Mouse (Mus musculus) spleen, adult 2 months (tissue): ENCODE measurements around the gene Mylk. TPM values are rescaled to one million over a fixed set of nuclear protein-coding genes. Genes with fewer than 3 reads are reported as not detected.

Source experiments
- DNase-seq, 2 experiments: peaks; one replicate each; pipeline versions ENCODE4 v3.0.0 to v3.0.0-alpha.2; 2012 to 2021; ENCODE audit warnings: low spot score in 2 of 2, low read depth in 1 of 2
- H3K27ac ChIP-seq: fragments of 200-500 bp; 2 replicates; pipeline ENCODE4 v1.5.1; 2012; ENCODE audit warnings: low read length, inconsistent platforms; ENCODE audit not compliant: insufficient read depth
- H3K27me3 ChIP-seq: fragments of 200-500 bp; 2 replicates; pipeline ENCODE4 v1.6.1; 2012; ENCODE audit warnings: mild to moderate bottlenecking, moderate library complexity, low read length, inconsistent platforms; ENCODE audit not compliant: control insufficient read depth, insufficient read depth
- H3K36me3 ChIP-seq: fragments of 200-500 bp; 2 replicates; pipeline ENCODE4 v1.6.1; 2012; ENCODE audit warnings: mild to moderate bottlenecking, low read length, inconsistent platforms; ENCODE audit not compliant: control insufficient read depth, insufficient read depth
- H3K4me1 ChIP-seq: fragments of 200-500 bp; 2 replicates; pipeline ENCODE4 v1.6.1; 2011; ENCODE audit warnings: inconsistent platforms; ENCODE audit not compliant: control insufficient read depth, insufficient read depth, insufficient read length
- H3K4me3 ChIP-seq: fragments of 200-500 bp; 2 replicates; pipeline ENCODE4 v1.5.1; 2011; ENCODE audit warnings: mild to moderate bottlenecking, inconsistent platforms; ENCODE audit not compliant: insufficient read depth, insufficient read length; ENCODE audit errors: extremely low read depth
- CTCF ChIP-seq: fragments of 200-500 bp; IDR thresholded peaks from 2 replicates; pipeline ENCODE4 v1.5.1; 2011; ENCODE audit warnings: mild to moderate bottlenecking, inconsistent platforms; ENCODE audit not compliant: insufficient read depth, insufficient read length, insufficient replicate concordance; ENCODE audit errors: extremely low read depth
- POLR2A ChIP-seq: fragments of 200-500 bp; IDR thresholded peaks from 2 replicates; pipeline ENCODE4 v1.6.1; 2011; ENCODE audit warnings: low read depth, low read length, inconsistent platforms
- WGBS: fragments of 180-500 bp; shearing (Covaris S2); methylation state at CpG from one replicate; pipeline ENCODE4 v1.1.7; 2018; 5-methylcytosine and 5-hydroxymethylcytosine counted together
- polyA plus RNA-seq: library from polyadenylated mRNA; depleted of rRNA; stranded (reverse); fragments of >200 nt; gene quantifications from 2 replicates; pipeline ENCODE4 v1.2.3, GENCODE M21; 2012

Mylk gene
- polyA plus RNA-seq, 1 experiment, result 41.9 TPM

DNA sequence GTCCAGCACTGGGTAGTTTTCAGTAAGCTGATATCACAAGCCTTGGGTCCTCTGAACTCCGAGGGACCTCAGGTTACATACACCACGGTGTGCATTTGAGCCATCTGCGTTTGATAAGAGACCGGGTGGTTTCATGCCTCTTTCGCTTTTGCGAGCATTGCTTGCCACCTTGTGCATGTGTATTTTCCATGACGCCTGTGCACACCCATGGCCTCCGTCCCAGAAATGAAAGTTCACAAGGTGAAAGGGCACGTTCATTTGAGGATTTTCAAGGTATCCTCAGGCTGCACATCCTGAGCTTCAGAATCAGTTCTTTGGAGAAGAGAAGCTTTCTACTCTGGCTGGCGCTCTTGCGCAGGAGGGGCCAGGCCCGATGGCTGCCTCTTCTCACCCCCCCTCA, 227.5 kb downstream of the Mylk start:
- H3K36me3 ChIP-seq, result no peaks in the 10 kb centered on the region
- no peak overlapping the region for H3K27ac ChIP-seq
- DNase-seq, result no peak

GRCm38 (mm10) chr16:34975544-34975943, 230.5 kb downstream of the Mylk start:
- Histone ChIP-seq H3K27ac (no peak overlapping the region), H3K4me3 (no peak overlapping the region), H3K36me3 (no peaks in the 10 kb centered on the region), H3K4me1 (no peaks in the 10 kb centered on the region), H3K27me3 (no peaks in the 10 kb centered on the region)
- WGBS, result 35% methylated on average over 2 of the region's 2 CpGs
- TF ChIP-seq CTCF, result no peak
- no peak for DNase-seq

More for the DNA sequence above, 227.5 kb downstream of the Mylk start:
- H3K27me3 ChIP-seq, result no peaks in the 10 kb centered on the region
- H3K4me1 ChIP-seq, result no peaks in the 10 kb centered on the region
- WGBS, result 89% methylated on average over 12 of the region's 12 CpGs
- H3K4me3 ChIP-seq, result no peak overlapping the region
- no peak for TF ChIP-seq POLR2A
- no peak for TF ChIP-seq CTCF

DNA sequence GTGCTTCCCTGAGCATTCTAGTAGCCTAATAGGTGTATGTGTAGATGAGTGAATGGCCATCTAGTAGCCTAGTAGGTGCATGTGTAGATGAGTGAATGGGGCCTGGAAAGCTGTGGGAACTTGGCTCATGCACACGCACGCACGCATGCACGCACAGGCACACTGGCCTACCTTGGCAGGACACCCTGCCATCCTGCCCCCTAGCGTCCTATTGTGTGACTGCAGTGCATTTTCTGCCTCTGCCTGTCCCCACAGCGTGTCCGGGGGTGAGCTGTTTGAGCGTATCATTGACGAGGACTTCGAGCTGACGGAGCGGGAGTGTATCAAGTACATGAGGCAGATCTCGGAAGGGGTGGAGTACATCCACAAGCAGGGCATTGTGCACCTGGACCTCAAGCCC, 231.6 kb downstream of the Mylk start:
- WGBS, result 85% methylated on average over 13 of the region's 13 CpGs
- no peaks in the 10 kb centered on the region for H3K36me3 ChIP-seq
- no peak overlapping the region for H3K27ac ChIP-seq
- H3K4me3 ChIP-seq, result no peak overlapping the region
- no peaks in the 10 kb centered on the region for H3K4me1 ChIP-seq
- H3K27me3 ChIP-seq, result no peaks in the 10 kb centered on the region
- DNase-seq, result no peak
- TF ChIP-seq CTCF (0 out of 2 replicates have a peak, but pooled peaks have one; percentile 7), POLR2A (no peak)

GRCm38 (mm10) chr16:34978018-34978417, 233.0 kb downstream of the Mylk start:
- TF ChIP-seq POLR2A, result no peak
- TF ChIP-seq CTCF, result no peak
- Histone ChIP-seq H3K36me3 (no peaks in the 10 kb centered on the region), H3K4me1 (no peaks in the 10 kb centered on the region), H3K4me3 (no peak overlapping the region), H3K27me3 (no peaks in the 10 kb centered on the region), H3K27ac (no peak overlapping the region)
- WGBS, result 90% methylated on average over 7 of the region's 7 CpGs
- DNase-seq, result no peak

GRCm38 (mm10) chr16:34981009-34981408, 236.0 kb downstream of the Mylk start:
- H3K4me3 ChIP-seq, result no peak overlapping the region
- WGBS, result 90% methylated on average over 7 of the region's 7 CpGs
- no peak for DNase-seq
- H3K27ac ChIP-seq, result no peak overlapping the region
- no peaks in the 10 kb centered on the region for H3K36me3 ChIP-seq
- no peaks in the 10 kb centered on the region for H3K4me1 ChIP-seq
- no peaks in the 10 kb centered on the region for H3K27me3 ChIP-seq
- TF ChIP-seq POLR2A (no peak), CTCF (no peak)

DNA sequence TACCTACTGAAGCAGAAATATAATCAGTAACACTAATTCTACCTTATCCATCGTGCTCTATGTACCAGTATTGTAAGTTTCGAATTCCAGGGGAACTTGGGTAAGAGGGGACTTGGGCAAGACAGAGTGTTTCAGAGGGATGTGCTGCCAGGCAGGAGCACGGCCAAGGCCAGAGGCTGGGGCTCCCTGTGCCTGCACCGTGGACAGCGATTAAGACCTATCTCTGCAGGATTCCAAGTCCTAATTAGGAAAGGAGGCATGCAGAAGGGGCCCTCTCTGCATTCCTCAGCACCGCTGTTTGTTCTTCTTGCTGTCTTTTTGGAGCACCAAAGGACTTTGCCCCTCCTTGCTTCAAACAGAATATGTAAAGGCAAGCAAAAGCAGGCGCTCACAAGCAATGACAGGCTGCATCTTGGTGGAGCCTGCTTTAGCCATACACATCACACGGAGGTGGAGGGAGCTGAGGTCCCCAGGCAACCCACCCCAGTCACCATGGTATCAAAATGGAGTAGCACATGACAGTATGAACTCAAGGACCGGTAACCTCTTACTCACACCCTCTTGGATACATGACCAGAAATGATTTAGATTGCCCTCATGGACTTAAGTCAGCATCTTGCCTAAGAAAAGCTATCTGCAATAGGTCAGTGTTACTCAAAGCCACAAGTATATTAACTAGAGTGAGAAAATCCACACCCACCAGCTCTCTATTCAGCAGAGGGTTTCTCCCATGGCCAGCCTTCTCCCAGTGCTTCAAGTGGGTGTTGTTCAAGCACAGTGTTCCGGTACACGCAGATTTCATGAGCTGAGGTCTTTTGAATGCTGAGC, 239.4 kb downstream of the Mylk start:
- no peak overlapping the region for H3K4me3 ChIP-seq
- DNase-seq, result no peak
- TF ChIP-seq POLR2A, result no peak
- no peak for TF ChIP-seq CTCF
- 87% methylated on average over 11 of the region's 11 CpGs for WGBS
- no peak overlapping the region for H3K27ac ChIP-seq
- H3K4me1 ChIP-seq, result no peaks in the 10 kb centered on the region
- H3K36me3 ChIP-seq, result no peaks in the 10 kb centered on the region
- no peaks in the 10 kb centered on the region for H3K27me3 ChIP-seq

DNA sequence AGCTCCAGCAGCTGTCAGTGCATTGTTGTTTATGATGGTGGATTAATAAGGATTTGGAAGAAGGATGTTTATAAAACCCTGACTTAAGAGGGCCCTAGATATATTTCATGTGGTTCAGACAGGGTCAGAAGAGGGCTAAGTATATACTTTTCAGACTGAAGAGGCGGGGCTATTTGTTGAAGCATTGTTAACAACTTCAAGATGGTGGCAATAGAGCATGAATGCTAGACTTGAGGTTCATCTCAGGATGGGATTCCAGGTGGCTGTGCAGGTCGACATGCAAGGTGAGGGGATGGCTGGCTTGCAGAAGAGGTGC, 240.0 kb downstream of the Mylk start:
- Histone ChIP-seq H3K4me3 (no peak overlapping the region), H3K27ac (no peak overlapping the region), H3K36me3 (no peaks in the 10 kb centered on the region), H3K4me1 (no peaks in the 10 kb centered on the region), H3K27me3 (no peaks in the 10 kb centered on the region)
- TF ChIP-seq POLR2A (no peak), CTCF (no peak)
- 89% methylated on average over 2 of the region's 2 CpGs for WGBS
- DNase-seq, result no peak
